Mouse (Mus musculus): ENCODE measurements around the gene Adtrp.

The Adtrp gene

GRCm38 (mm10) chr13:41847516-41848126 lies at the start of gene Adtrp:
Gene Adtrp, minus strand, starts transcription at chr13:41847684.
- DNase-seq (ENCODE audit: low read depth, low spot score): no peak

GRCm38 (mm10) chr13:41892016-41892415 lies 44.5 kb upstream of the Adtrp start:
- peak; percentile 54 for DNase-seq (ENCODE audit: low read depth, low spot score)

- no peak for DNase-seq (ENCODE audit: low read depth, low spot score)
These were observed 43.1 kb upstream of the Adtrp start for GRCm38 (mm10) chr13:41890618-41891017.

- DNase-seq (ENCODE audit: low read depth, low spot score): no peak
These were observed 42.7 kb upstream of the Adtrp start for GRCm38 (mm10) chr13:41890111-41890600.

GRCm38 (mm10) chr13:41888644-41889043 lies 41.2 kb upstream of the Adtrp start:
- no peak for DNase-seq (ENCODE audit: low read depth, low spot score)

GRCm38 (mm10) chr13:41886120-41886519 lies 38.6 kb upstream of the Adtrp start:
- no peak for DNase-seq (ENCODE audit: low read depth, low spot score)

- DNase-seq (ENCODE audit: low read depth, low spot score): no peak
These were observed 36.3 kb upstream of the Adtrp start for GRCm38 (mm10) chr13:41883665-41884291.

- DNase-seq (ENCODE audit: low read depth, low spot score): no peak
These were observed 33.7 kb upstream of the Adtrp start for GRCm38 (mm10) chr13:41881201-41881600.

- no peak for DNase-seq (ENCODE audit: low read depth, low spot score)
These were observed 33.0 kb upstream of the Adtrp start for GRCm38 (mm10) chr13:41880525-41880924.

- DNase-seq (ENCODE audit: low read depth, low spot score): no peak
These were observed 25.2 kb upstream of the Adtrp start for GRCm38 (mm10) chr13:41872686-41873085.

- DNase-seq (ENCODE audit: low read depth, low spot score): no peak
These were observed 24.7 kb upstream of the Adtrp start for GRCm38 (mm10) chr13:41872161-41872562.

GRCm38 (mm10) chr13:41867533-41867932 lies 20.0 kb upstream of the Adtrp start:
- no peak for DNase-seq (ENCODE audit: low read depth, low spot score)

- DNase-seq (ENCODE audit: low read depth, low spot score): no peak
These were observed 18.1 kb upstream of the Adtrp start for GRCm38 (mm10) chr13:41865575-41865974.

- DNase-seq (ENCODE audit: low read depth, low spot score): no peak
These were observed 17.6 kb upstream of the Adtrp start for GRCm38 (mm10) chr13:41865071-41865470.

GRCm38 (mm10) chr13:41860603-41861405 lies 13.3 kb upstream of the Adtrp start:
- DNase-seq (ENCODE audit: low read depth, low spot score): no peak

GRCm38 (mm10) chr13:41855206-41856185 lies 8.0 kb upstream of the Adtrp start:
- no peak for DNase-seq (ENCODE audit: low read depth, low spot score)

- no peak for DNase-seq (ENCODE audit: low read depth, low spot score)
These were observed 3.4 kb upstream of the Adtrp start for GRCm38 (mm10) chr13:41850727-41851378.

GRCm38 (mm10) chr13:41846516-41846915 lies 968 bp downstream of the Adtrp start:
- DNase-seq (ENCODE audit: low read depth, low spot score): no peak

- no peak for DNase-seq (ENCODE audit: low read depth, low spot score)
These were observed 2.5 kb downstream of the Adtrp start for GRCm38 (mm10) chr13:41845013-41845412.

GRCm38 (mm10) chr13:41844071-41844470 lies 3.4 kb downstream of the Adtrp start:
- DNase-seq (ENCODE audit: low read depth, low spot score): no peak

Data from telencephalon, adult 2 months (tissue).